Mouse (Mus musculus) kidney, postnatal 14 days (tissue): ENCODE measurements around the gene Mrps6.

Source experiments
- DNase-seq: peaks from one replicate; pipeline ENCODE4 v3.0.0; 2022; ENCODE audit warnings: mixed read lengths

Gene Mrps6

DNA sequence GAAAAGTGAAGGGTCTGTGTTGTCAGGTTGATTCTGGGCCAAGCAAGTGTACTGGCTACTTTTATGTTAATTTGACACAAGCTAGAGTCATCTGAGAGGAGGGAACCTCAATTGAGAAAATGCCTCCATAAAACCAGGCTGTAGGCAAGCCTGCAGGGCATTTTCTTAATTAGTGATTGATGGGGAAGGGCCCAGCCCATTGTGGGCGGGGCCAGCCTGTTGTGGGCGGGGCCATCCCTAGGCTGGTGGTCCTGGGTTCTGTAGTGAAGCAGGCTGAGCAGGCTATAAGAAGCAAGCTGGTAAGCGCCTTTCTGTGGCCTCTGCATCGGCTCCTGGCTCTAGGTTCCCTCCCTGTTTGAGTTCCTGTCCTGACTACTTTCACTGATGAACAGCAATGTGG lies 69.2 kb downstream of the Mrps6 start:
- no peak for DNase-seq

DNA sequence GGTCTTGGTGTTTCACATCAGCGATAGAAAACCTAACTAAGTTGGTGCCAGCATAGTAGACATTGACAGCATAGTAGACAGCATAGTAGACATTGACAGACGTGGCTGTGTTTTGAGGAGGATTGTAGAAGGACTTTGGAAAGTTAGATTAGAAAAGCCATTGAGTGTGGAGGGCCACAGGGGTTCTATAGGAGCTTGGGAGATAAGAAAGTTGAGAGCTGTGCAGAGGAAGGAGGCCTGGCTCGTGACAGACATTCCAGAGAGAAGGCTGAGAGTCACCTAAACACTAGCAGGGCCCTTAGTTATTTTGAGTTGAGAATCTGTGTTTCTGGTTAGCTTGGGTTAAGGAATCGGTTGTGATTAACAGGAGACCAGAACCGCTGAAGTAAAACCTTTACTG lies 69.6 kb downstream of the Mrps6 start:
- no peak for DNase-seq

DNA sequence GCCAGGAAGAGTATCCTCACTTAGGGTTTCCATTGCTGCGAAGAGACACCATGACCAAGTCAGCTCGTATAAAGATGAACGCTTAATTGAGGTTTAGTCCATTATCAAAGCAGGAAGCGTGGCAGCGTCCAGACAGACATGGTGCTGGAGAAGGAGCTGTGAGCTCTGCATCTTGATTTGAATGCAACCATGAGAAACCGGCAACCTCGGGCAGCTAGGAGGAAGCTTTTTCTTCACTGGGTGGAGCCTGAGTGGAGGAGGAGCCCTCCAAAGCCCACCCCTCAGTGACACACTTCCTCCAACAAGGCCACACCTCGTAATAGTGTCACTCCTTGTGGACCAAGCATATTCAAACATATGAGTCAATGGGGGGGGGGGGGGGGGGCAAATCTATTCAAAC lies 71.8 kb downstream of the Mrps6 start:
- DNase-seq, result no peak

DNA sequence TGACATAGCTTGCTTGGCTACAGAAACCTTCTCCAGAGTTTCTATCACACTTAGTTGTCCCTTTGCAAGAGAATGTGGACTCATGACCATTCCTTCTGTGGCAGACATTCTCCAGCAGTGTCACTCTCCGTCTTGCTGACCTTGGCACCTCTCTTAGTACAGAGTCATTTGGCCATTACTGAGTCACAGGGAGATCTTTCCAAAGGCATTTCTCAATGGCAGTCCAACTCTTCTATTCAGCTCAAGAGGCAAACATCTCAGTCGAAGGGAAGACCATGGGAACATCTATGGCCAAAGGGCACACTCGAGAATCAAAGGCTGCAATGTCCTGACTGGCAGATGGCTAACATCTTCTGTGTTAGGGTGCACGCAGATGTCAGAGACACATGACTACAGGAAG lies 74.4 kb downstream of the Mrps6 start:
- no peak for DNase-seq

DNA sequence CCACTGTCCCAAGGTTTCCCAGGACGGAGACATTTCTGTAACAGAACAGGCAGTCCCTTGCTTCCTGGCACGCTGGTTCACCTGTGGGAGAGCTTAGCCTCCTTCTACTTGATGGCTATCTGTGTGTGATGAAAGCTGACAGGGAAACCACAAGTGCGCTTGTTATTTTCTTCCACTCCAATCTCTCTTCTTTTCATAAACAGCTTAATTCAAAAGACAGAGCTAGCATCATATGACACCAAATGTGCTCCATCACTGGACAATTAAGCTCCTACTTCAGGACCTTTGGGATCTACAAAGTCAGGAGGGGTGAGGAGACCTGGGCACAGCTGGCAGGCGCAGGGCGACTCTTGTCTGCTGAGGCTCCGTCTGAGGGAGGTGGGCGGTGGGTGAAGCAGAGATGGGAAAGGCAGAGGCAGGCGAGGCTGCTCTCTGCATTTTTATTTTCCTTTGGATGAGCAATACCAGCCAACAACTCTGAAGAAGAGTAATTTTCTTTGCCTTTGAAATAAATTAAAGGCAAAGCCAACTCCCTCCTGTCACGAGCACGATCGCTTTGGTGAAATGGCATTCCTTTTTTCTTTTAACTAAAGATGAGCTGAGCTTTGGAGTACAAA lies 76.2 kb downstream of the Mrps6 start:
- DNase-seq, result no peak

DNA sequence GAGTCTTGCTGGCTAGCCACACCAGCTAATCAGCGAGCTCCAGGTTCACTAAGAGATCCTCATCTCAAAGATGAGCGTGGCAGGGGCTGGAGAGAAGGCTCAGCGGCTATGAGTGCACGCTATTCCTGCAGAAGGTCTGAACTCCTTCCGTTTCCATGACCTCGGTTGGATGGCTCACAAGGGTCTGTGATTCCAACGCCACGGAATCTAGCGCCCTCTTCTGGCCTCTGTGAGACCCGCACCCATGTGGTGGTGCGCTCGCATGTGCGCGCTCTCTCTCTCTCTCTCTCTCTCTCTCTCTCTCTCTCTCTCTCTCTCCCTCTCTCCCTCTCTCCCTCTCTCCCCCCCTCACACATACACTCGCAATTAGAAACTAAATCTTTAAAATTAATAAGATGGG lies 78.2 kb downstream of the Mrps6 start:
- DNase-seq, result no peak

DNA sequence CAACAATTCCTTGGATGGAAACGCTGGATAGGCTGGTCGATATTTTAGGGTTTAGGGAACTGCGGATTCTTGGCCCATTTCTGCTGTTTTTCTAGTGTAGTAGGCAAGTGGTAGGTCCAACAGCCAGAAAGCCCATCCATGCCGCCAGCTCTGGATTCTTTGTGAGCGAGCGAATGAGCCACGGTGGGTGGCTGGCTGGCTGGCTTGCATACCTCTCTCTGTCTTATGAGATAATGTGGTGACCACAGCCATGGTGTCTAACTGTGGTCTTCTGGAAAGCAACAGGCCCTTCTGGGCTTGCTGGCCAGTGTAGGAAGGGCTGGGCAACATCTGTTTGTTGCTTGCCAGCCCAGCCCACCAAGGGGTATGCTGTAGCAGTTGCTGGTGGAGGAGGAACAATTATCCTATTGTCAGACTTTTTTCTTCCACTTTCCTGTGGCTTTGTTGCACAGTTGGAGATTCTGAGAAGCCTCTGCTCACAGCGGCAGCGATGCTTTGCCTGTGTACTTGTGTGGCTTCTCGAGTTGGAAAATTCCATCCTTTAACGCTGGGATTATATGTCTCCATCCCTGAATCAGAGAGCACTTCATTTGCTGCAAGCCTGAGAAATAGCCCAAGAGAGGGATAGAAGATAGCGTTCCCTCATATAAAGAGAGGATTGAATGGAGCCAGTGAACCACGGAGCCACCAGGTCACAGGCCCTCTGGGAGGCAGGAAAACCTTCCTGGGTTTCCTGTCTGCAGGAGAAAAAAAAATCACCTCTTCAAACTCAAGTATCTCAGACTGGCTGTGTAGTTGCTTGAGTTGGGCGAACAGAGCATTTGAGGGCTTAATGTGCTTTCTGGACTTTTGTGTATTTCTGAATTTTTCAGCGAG lies 81.6 kb downstream of the Mrps6 start:
- no peak for DNase-seq

DNA sequence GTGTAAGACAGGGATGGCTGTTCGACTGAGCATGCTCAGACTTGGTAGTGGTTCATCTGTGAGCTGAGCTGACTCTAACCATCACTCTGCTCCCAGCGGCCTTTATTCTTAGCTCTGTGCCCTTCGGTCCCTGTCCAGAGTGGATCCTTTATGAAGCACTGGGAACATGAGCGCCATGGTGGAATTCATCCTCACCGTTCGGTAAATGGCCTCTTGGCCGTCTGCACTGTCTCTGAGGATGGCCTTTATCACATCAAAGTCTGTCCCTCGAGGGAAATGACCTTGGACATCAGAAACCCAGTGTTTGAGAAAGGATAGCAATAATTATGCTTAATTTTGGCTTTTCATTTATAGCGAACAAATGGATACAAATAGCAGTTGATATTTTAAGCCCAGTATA lies 82.3 kb downstream of the Mrps6 start:
- DNase-seq, result no peak

DNA sequence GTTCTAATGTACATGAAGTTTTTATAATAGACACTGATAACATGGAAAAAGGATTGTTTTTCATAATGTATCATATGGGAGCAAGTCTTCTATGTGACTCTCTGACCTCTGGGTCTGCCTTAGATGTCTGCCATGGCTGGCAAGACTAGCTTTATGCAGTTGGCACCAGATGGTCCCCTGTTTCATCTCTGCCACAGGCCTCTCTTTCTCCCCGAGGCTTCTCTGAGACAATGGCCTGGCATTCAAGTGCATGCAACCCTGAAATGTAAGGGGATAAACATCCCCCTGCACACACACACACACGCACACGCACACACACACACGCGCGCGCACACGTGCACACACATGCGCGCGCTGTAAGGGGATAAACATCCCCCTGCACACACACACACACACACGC lies 83.0 kb downstream of the Mrps6 start:
- DNase-seq, result no peak

DNA sequence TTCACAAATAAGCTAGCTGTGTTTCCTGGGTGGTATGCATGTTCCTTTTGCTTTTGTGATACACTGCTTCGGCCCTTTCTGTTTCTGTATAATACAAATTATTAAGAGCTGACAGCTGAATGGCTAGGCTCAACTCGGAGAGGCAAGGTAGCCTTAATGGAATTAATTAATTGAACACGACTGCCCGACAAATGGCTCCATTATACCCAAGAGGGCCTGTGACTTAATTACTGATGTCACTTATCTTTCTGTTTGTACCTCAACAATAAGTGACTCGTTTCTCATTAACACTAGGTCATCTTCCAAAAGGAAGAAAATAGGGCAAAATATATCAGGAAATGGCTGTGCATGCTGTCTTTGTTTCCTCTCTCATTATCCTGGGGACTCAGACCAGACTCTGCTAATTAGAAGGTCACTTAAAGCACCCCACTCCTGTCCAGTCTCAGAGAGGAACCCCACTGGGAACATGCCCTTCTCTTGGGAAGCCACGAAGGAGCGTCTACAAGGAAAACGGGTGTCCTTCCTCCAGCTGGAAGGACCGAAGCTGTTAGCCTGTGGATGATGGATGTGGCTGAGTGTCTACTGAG lies 84.4 kb downstream of the Mrps6 start:
- DNase-seq, result no peak

DNA sequence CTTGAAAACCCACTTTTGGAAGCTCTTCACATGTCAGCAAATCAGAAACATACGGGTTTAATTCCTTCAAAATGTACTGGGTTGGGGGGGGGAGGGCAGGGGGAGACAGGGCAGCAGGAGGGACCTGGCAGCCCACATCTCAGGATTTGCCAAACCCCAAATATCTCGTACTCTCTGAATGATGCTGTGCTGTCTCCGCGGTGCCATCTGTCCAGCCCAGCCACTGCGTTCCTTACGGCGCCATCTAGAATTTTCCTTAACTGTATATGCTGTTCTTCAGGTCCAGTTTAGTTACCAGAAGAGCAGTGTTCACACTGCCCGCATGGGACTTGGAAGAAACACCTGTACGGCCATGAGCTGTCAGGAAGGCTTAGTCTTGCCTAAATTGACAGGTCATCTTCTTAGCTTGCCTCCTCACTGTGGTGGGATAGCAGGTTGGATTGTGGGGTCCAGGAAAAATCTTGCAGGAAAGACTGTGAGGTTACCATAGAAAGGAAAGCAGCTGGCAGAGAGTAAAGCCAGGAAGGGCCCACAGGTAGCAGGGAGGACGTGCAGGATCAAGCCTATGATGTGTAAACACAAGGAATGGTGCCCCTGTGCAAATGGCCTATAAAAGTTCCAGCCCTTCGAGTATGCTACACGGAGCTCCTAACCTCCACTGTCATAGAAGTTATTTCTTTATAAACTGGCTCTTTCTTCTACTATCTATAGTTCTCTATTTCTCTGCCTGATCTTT lies 89.7 kb downstream of the Mrps6 start:
- DNase-seq, result no peak

DNA sequence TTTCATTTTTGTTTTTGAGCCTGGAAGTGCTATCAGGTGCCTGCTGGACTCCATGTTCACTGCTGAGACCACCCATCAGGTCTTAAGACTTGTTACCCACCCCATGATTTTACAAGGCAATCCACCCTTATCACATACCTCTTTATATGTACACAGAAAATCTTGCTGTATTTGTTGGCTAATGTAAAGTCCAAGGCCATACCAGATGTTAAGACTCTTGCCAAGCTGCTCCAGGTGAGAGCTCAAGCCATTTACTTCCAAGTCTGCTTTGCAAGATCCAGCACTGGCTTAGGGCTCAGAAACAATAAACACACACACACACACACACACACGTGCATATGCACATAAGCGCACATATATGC lies 90.3 kb downstream of the Mrps6 start:
- no peak for DNase-seq

DNA sequence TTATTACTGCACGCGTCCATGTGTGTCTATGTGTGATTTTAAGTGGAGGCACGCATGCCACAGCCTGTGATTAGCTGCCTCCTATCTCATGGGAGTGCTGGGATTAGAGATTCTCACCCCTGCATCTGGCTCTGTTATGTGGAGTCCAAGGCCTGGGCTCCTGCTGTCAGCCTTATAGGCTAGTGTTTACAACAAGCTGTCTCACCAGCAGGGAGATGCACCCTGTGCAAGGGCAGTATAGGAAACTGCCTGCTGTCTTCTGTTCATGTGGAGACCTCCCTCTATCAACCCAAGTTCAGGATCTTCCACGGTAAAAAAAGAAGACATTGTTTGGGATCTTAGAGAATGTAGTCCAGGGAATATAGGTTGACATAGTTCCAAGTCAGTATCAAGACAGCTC lies 92.9 kb downstream of the Mrps6 start:
- no peak for DNase-seq

DNA sequence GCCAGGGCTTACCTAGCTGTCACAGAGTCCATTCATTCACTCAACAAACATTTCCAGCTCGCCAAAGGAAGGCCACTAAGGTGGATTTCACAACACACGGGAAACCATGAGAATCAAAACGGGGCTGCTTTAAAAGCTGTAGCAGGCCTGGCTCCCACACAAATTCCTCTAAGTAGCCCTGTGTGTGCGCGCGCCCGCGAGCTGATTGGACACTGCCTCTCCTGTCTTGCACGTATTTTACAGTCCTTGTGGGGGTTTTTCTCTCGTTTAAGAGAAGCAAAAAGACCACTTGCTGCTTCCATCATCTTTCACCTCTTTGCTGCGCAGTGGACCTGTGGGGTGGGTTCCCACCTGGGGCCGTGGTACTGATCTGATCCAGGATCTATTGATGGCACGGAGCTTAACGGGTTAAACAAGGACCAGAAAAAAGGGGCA lies 100.0 kb downstream of the Mrps6 start:
- DNase-seq, result peak; percentile 61

DNA sequence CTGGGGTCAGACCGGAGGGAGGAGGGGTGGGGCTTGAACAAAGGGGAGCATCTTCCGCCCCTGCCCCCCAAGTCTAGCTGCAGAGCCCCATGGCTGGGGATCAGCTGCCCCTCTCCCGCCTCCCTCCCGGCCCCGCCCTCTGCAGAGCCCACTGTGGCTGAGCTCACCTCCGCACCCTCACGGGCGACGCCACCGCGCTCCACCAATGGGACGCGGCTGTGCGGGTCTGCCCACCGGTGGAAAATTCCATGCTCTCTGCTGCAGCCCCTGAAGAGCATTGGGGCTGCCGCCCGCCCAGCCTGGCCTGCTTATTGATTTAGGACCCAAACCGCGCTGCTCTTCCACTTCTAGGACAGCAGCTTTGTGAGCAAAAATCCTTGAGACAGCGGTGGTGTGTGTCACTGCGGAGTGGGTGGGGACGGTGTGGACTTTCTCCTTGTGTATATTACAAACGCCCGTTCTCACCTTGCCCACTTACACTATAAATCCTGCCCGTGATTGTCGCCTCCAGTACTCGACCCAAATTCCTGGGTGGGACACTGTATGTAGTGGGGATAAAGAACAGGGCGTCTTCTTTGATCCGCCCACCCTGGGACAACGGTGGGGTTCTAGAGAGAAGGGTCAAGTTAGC lies 100.5 kb downstream of the Mrps6 start:
- DNase-seq, result peak; percentile 89

DNA sequence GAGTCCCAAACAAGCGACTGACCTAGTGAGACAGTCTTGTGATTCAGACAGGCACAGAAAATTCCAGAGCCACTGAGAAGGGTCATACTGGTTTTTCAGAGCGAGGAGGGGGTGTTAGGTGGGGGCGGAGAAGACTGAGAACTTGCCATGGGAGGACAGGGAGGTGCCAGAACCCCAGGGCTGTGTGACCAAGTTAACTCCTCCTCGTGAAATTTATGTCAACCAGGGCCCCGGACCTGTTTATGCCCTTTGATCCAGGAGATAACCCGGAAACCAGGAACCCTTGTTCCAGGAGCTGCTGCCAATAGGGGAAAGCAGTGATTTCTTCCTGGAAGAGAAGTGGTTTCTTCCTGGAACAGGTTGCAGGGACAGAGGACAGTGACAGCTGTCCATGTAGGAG lies 101.0 kb downstream of the Mrps6 start:
- peak; percentile 44 for DNase-seq
